Comparison of ENCODE assay signal across 8 mouse cellular contexts in the genomic region with DNA sequence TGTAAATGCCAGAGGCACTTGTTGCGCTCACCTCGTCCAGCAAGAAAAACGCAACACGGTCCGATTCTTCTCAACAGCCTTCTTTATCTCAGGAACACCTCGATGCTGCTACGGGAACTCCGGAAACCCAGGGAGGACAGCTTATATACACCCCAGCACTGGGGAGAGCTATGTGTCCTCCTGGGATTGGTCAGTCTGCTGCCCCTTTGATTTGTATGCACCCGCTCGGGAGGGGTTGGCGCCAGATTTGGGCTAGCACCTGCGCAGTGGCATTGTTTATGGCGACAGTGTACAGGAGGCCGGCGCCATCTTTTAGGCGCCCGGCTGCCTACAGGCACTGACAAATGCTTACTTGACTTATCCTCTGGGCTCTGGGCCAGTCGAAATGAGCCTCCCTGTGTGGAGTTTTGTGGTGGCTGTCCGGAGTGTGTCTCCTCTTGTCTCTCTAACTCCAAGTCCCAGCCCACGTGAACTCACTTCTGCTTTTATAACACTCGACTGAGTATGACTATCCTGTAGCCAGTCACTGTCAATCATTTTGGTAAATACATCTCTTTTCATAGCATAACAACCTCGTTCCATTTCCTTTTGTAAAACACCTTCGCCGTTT. TPM values are rescaled to one million over a fixed set of nuclear protein-coding genes. Genes with fewer than 3 reads are reported as not detected.
DNase-seq lines count a peak whose midpoint lies in the region; ATAC-seq lines count a peak whose summit lies in the region.
"Not testable (repeated sequence)": the region's sequence is repeated elsewhere in the genome, so short reads cannot be mapped to it uniquely, and the experiment has no call there.

No protein-coding gene starts in this region.

- H3K4me1 ChIP-seq in heart, embryonic 16.5 days (ENCODE audit: control insufficient read depth, insufficient read depth, low read length); liver, embryonic 15.5 days (replicated peaks): not testable (repeated sequence)

- not testable (repeated sequence) for H3K27ac ChIP-seq in heart, embryonic 16.5 days (ENCODE audit: low read length); liver, embryonic 15.5 days (replicated peaks)

- not testable (repeated sequence) for H3K27me3 ChIP-seq in heart, embryonic 16.5 days (ENCODE audit: control insufficient read depth, insufficient read depth, low read length); liver, embryonic 15.5 days

- H3K9me3 ChIP-seq in heart, embryonic 16.5 days (replicated peaks; ENCODE audit: control insufficient read depth, low read length); liver, embryonic 15.5 days (replicated peaks): not testable (repeated sequence)

- H3K4me3 ChIP-seq in heart, embryonic 16.5 days (ENCODE audit: low read length); liver, embryonic 15.5 days (replicated peaks): not testable (repeated sequence)

- WGBS in heart, embryonic 16.5 days, result 83% methylated on average over 24 of the region's 24 CpGs
- WGBS in liver, embryonic 15.5 days (ENCODE audit: insufficient replicate concordance), result 55% methylated on average over 24 of the region's 24 CpGs

- not testable (repeated sequence) for H3K9ac ChIP-seq in heart, embryonic 16.5 days (ENCODE audit: low read length); liver, embryonic 15.5 days

- peak; percentile 17 for DNase-seq in 416B (ENCODE audit: low read depth)
- peak; percentile 64 for DNase-seq in adrenal gland, adult 2 months
- DNase-seq in layer of hippocampus, adult 11-12 months (ENCODE audit: low spot score), result peak; percentile 91
- DNase-seq in ovary, postnatal 10 days (ENCODE audit: low spot score), result peak; percentile 18
- DNase-seq in testis, postnatal 14 days (ENCODE audit: low spot score), result peak; percentile 83

- peak; percentile 76 for ATAC-seq in common myeloid progenitor, adult 5-6 weeks (replicated peaks; ENCODE audit: low read depth, poor library complexity, severe bottlenecking)
- ATAC-seq in heart, embryonic 16.5 days (replicated peaks; ENCODE audit: extremely low read depth, insufficient read depth, low FRiP score), result 0 out of 2 replicates have a peak, but pooled peaks have one; percentile 29
- not testable (repeated sequence) for ATAC-seq in liver, embryonic 15.5 days (ENCODE audit: insufficient read depth)

- not testable (repeated sequence) for H3K36me3 ChIP-seq in heart, embryonic 16.5 days (ENCODE audit: control insufficient read depth, insufficient read depth); liver, embryonic 15.5 days (replicated peaks)

- H3K4me2 ChIP-seq in heart, embryonic 16.5 days (ENCODE audit: low read depth, low read length), result not testable (repeated sequence)
- H3K4me2 ChIP-seq in liver, embryonic 15.5 days, result 0 out of 2 replicates have a peak overlapping the region, but pooled peaks have one; percentile 8

RNA-seq across cellular contexts. Expression of a gene that starts 10.7 kb away (rescaled TPM):
- total RNA-seq in adrenal gland, adult 2 months (2021), result under 1 TPM; 0.14 to 0.45 TPM
- 0.13 and 0.27 TPM in 2 replicates for polyA plus RNA-seq in adrenal gland, adult 2 months (2012; rRNA removed)
- total RNA-seq in common myeloid progenitor, adult 5-6 weeks (2017), result 0.68 and 1.0 TPM in 2 replicates
- 0.11 and 0.26 TPM in 2 replicates for polyA plus RNA-seq in heart, embryonic 16.5 days (2015; fragmentation: Nextera tagmentation; extraction: Ambion mirVana)
- polyA plus RNA-seq in liver, embryonic 15.5 days (2015; fragmentation: Nextera tagmentation; extraction: Ambion mirVana), result 0.13 and 0.28 TPM in 2 replicates

Comparison
In these comparisons a context has a peak if more than half of its experiments do, and no peak if none do; other contexts are left out.
1. DNase-seq: peak in every context shown above with its lines; median percentile 91 in layer of hippocampus, adult 11-12 months; 83 in testis, postnatal 14 days; 64 in adrenal gland, adult 2 months; 18 in ovary, postnatal 10 days; 17 in 416B.